Mouse (Mus musculus) MEL (cell line): ENCODE results near the gene Pax9.

Source experiments
- CTCF ChIP-seq, 3 experiments: IDR thresholded peaks in 2 of 3; conservative IDR thresholded peaks in 1 of 3; 2 replicates each; pipeline ENCODE4 v1.5.1; 2011 to 2012; ENCODE audit warnings: low read length in 3 of 3, low read depth in 2 of 3, mild to moderate bottlenecking in 2 of 3, improper control_type of control experiment in 1 of 3, inconsistent platforms in 1 of 3, mixed read lengths in 1 of 3, moderate library complexity in 1 of 3; ENCODE audit not compliant: control insufficient read depth in 1 of 3, insufficient read depth in 1 of 3, poor library complexity in 1 of 3, severe bottlenecking in 1 of 3
- EP300 ChIP-seq, 2 experiments: IDR thresholded peaks; 2 replicates each; pipeline ENCODE4 v1.6.1; 2011; ENCODE audit warnings: improper control_type of control experiment in 2 of 2, low read length in 2 of 2, low read depth in 1 of 2, mild to moderate bottlenecking in 1 of 2
- HCFC1 ChIP-seq: IDR thresholded peaks from 2 replicates; pipeline ENCODE4 v1.6.1; 2012; ENCODE audit warnings: low read depth, mild to moderate bottlenecking, inconsistent platforms, low read length, improper control_type of control experiment, moderate library complexity
- KAT2A ChIP-seq: conservative IDR thresholded peaks from 2 replicates; pipeline ENCODE4 v1.6.1; 2012; ENCODE audit warnings: low read depth, low read length, improper control_type of control experiment, inconsistent platforms
- MYC ChIP-seq: IDR thresholded peaks from 2 replicates; pipeline ENCODE4 v1.6.1; 2011; ENCODE audit warnings: low read depth, mild to moderate bottlenecking, low read length, improper control_type of control experiment, moderate library complexity
- NRF1 ChIP-seq: IDR thresholded peaks from 2 replicates; pipeline ENCODE4 v1.6.1; 2014; ENCODE audit warnings: low read depth, mild to moderate bottlenecking, inconsistent platforms, low read length, improper control_type of control experiment, moderate library complexity; ENCODE audit not compliant: poor library complexity, insufficient read depth, severe bottlenecking
- POLR2A ChIP-seq, 2 experiments: IDR thresholded peaks; 2 replicates each; pipeline ENCODE4 v1.6.1; 2011 to 2012; ENCODE audit warnings: low read length in 2 of 2, mild to moderate bottlenecking in 2 of 2, control low read depth in 1 of 2, improper control_type of control experiment in 1 of 2, low read depth in 1 of 2, moderate library complexity in 1 of 2; ENCODE audit not compliant: control insufficient read depth in 1 of 2, insufficient read depth in 1 of 2, poor library complexity in 1 of 2
- POLR2AphosphoS5 ChIP-seq: IDR thresholded peaks from 2 replicates; pipeline ENCODE4 v1.6.1; 2012; ENCODE audit warnings: low read depth, borderline replicate concordance, mild to moderate bottlenecking, inconsistent platforms, low read length, moderate library complexity, mixed read lengths
- RCOR1 ChIP-seq: IDR thresholded peaks from 2 replicates; pipeline ENCODE4 v1.6.1; 2012; ENCODE audit warnings: low read depth, mild to moderate bottlenecking, inconsistent platforms, low read length, improper control_type of control experiment
- TAL1 ChIP-seq: IDR thresholded peaks from 2 replicates; pipeline ENCODE4 v1.6.1; 2012; ENCODE audit warnings: mild to moderate bottlenecking, inconsistent platforms, low read length, moderate library complexity, mixed read lengths
- TCF12 ChIP-seq: IDR thresholded peaks from 2 replicates; pipeline ENCODE4 v1.6.1; 2014; ENCODE audit warnings: low read depth, mild to moderate bottlenecking, inconsistent platforms, low read length, improper control_type of control experiment, moderate library complexity
- UBTF ChIP-seq: IDR thresholded peaks from 2 replicates; pipeline ENCODE4 v1.6.1; 2012; ENCODE audit warnings: low read depth, mild to moderate bottlenecking, inconsistent platforms, low read length, improper control_type of control experiment, moderate library complexity, borderline replicate concordance; ENCODE audit not compliant: insufficient read depth
- ZC3H11A ChIP-seq: IDR thresholded peaks from 2 replicates; pipeline ENCODE4 v1.6.1; 2012; ENCODE audit warnings: low read depth, mild to moderate bottlenecking, inconsistent platforms, low read length, improper control_type of control experiment
- ZMIZ1 ChIP-seq: IDR thresholded peaks from 2 replicates; pipeline ENCODE4 v1.6.1; 2012; ENCODE audit warnings: low read depth, mild to moderate bottlenecking, inconsistent platforms, low read length, improper control_type of control experiment, moderate library complexity

- TF ChIP-seq MYC: peak; percentile 62; the same call in 1 of the 2 replicates
- peak in 1 of 2 experiments; percentile 63; a peak in 2 of 4 replicates for TF ChIP-seq POLR2A (IDR thresholded peaks at IDR 0.05; ENCODE audit: control insufficient read depth in 1 of 2, insufficient read depth in 1 of 2, low read depth in 1 of 2, low read length in 2 of 2, poor library complexity in 1 of 2)
- no peak for TF ChIP-seq CTCF (IDR thresholded peaks at IDR 0.05 in 2 of 3, conservative IDR thresholded peaks at IDR 0.05 in 1 of 3; ENCODE audit: control insufficient read depth in 1 of 3, insufficient read depth in 1 of 3, low read depth in 2 of 3, low read length in 3 of 3, poor library complexity in 1 of 3, severe bottlenecking in 1 of 3)
- TF ChIP-seq NRF1: 0 out of 2 replicates have a peak, but pooled peaks have one; percentile 12
- TF ChIP-seq KAT2A: no peak; the same call in 1 of the 2 replicates
- TF ChIP-seq TAL1: no peak
- TF ChIP-seq EP300 (IDR thresholded peaks at IDR 0.05; ENCODE audit: low read depth in 1 of 2, low read length in 2 of 2): 0 out of 4 replicates have a peak, but pooled peaks of 1 of the 2 experiments have one; percentile 12
- TF ChIP-seq HCFC1: peak; percentile 56; the same call in 1 of the 2 replicates
- TF ChIP-seq TCF12: 0 out of 2 replicates have a peak, but pooled peaks have one; percentile 12
- no peak for TF ChIP-seq POLR2AphosphoS5
- no peak for TF ChIP-seq ZC3H11A
- 0 out of 2 replicates have a peak, but pooled peaks have one; percentile 16 for TF ChIP-seq RCOR1
- TF ChIP-seq UBTF: no peak
- peak; percentile 56 for TF ChIP-seq ZMIZ1
Measured at GRCm38 (mm10) chr12:56695358-56696173, 4.0 kb downstream of the Pax9 start.
